Mouse (Mus musculus) ES-CJ7 (cell line): ENCODE data around the gene Slc22a1.

Experiments used
- DNase-seq: peaks from one replicate; pipeline ENCODE4 v3.0.0; 2011; ENCODE audit warnings: low read depth, low spot score

Gene Slc22a1

GRCm38 (mm10) chr17:12675646-12676045 is at the start of gene Slc22a1:
Slc22a1 (minus strand) TSS chr17:12675829.
- no peak for DNase-seq

GRCm38 (mm10) chr17:12724767-12725744 is 49.4 kb upstream of the Slc22a1 start:
- no peak for DNase-seq

- no peak for DNase-seq
These were observed 48.5 kb upstream of the Slc22a1 start for GRCm38 (mm10) chr17:12723986-12724766.

- DNase-seq: no peak
These were observed 47.0 kb upstream of the Slc22a1 start for GRCm38 (mm10) chr17:12722622-12723021.

GRCm38 (mm10) chr17:12721118-12721886 is 45.7 kb upstream of the Slc22a1 start:
- DNase-seq: no peak

- DNase-seq: no peak
These were observed 42.6 kb upstream of the Slc22a1 start for GRCm38 (mm10) chr17:12718251-12718650.

GRCm38 (mm10) chr17:12717445-12717844 is 41.8 kb upstream of the Slc22a1 start:
- DNase-seq: no peak

- DNase-seq: no peak
These were observed 39.4 kb upstream of the Slc22a1 start for GRCm38 (mm10) chr17:12715032-12715431.

GRCm38 (mm10) chr17:12714080-12714561 is 38.5 kb upstream of the Slc22a1 start:
- no peak for DNase-seq

- no peak for DNase-seq
These were observed 37.4 kb upstream of the Slc22a1 start for GRCm38 (mm10) chr17:12712993-12713392.

GRCm38 (mm10) chr17:12712191-12712590 is 36.6 kb upstream of the Slc22a1 start:
- no peak for DNase-seq

GRCm38 (mm10) chr17:12710976-12711375 is 35.3 kb upstream of the Slc22a1 start:
- DNase-seq: no peak

GRCm38 (mm10) chr17:12710050-12710780 is 34.6 kb upstream of the Slc22a1 start:
- no peak for DNase-seq

GRCm38 (mm10) chr17:12708398-12708797 is 32.8 kb upstream of the Slc22a1 start:
- DNase-seq: no peak

- DNase-seq: no peak
These were observed 31.0 kb upstream of the Slc22a1 start for GRCm38 (mm10) chr17:12706590-12707049.

- DNase-seq: no peak
These were observed 27.3 kb upstream of the Slc22a1 start for GRCm38 (mm10) chr17:12702901-12703300.

- no peak for DNase-seq
These were observed 24.7 kb upstream of the Slc22a1 start for GRCm38 (mm10) chr17:12700373-12700772.

GRCm38 (mm10) chr17:12691899-12692298 is 16.3 kb upstream of the Slc22a1 start:
- no peak for DNase-seq

- peak; percentile 11 for DNase-seq
These were observed 13.9 kb upstream of the Slc22a1 start for GRCm38 (mm10) chr17:12689537-12689936.

- no peak for DNase-seq
These were observed 12.9 kb upstream of the Slc22a1 start for GRCm38 (mm10) chr17:12688427-12689110.
